In the genomic region with DNA sequence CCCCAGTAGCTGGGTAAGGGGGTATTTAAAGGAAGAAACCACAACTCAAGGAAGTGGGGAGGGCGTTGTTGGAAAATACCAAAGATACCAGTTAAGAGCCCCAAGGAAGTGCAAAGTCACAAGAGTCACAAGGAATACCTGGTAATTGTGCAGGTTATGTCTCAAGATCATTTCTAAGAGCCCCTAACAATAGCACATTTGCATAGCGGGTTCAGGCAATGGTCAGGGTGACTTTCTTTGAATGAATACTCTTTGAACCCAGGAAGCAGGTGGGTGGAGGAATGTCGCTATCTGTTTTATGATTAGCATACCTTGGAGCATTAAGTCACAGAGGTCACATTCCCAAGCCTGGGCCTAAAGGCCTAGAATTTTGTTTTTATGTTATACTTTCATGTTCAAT, we compare ENCODE assay signal across 3 mouse cellular contexts.
A peak's percentile ranks its signal among the peaks of the same experiment; 100 is the strongest.
DNase-seq lines count a peak whose midpoint lies in the region.

No protein-coding gene starts in this region.

- DNase-seq in ES-CJ7 (ENCODE audit: low read depth, low spot score) (peak; percentile 84), R1 (ENCODE audit: low read depth, low spot score) (peak; percentile 88), ZHBTc4 (ENCODE audit: low read depth, low spot score) (peak; percentile 81)
